Mouse (Mus musculus) gastrocnemius, postnatal 10 days (tissue): ENCODE measurements around the gene Olfm2. TPM values are rescaled to one million over a fixed set of nuclear protein-coding genes. Genes with fewer than 3 reads are reported as not detected.

Experiments used
- DNase-seq: peaks from one replicate; pipeline ENCODE4 v3.0.0; 2021; ENCODE audit warnings: mixed read lengths
- total RNA-seq, 2 experiments: library from RNA; stranded (reverse); gene quantifications; 2 replicates each; pipeline ENCODE4 v1.2.3; 2021

Gene Olfm2
- total RNA-seq, 2 experiments from 2014 or later = 0.52 TPM

GRCm38 (mm10) chr9:20745129-20745966 lies 801 bp downstream of the Olfm2 start:
- no peak for DNase-seq

- peak; percentile 39 for DNase-seq
Measured at GRCm38 (mm10) chr9:20743946-20744738, 2.0 kb downstream of the Olfm2 start.

GRCm38 (mm10) chr9:20740407-20740806 lies 5.7 kb downstream of the Olfm2 start:
- peak; percentile 82 for DNase-seq

- DNase-seq = no peak
Measured at GRCm38 (mm10) chr9:20738251-20738999, 7.7 kb downstream of the Olfm2 start.

GRCm38 (mm10) chr9:20737227-20737626 lies 8.9 kb downstream of the Olfm2 start:
- DNase-seq = no peak

GRCm38 (mm10) chr9:20734692-20735091 lies 11.5 kb downstream of the Olfm2 start:
- no peak for DNase-seq

- DNase-seq = no peak
Measured at GRCm38 (mm10) chr9:20731797-20732196, 14.4 kb downstream of the Olfm2 start.

- no peak for DNase-seq
Measured at GRCm38 (mm10) chr9:20729451-20729850, 16.7 kb downstream of the Olfm2 start.

- peak; percentile 69 for DNase-seq
Measured at GRCm38 (mm10) chr9:20727601-20728113, 18.5 kb downstream of the Olfm2 start.

- peak; percentile 18 for DNase-seq
Measured at GRCm38 (mm10) chr9:20726859-20727600, 19.1 kb downstream of the Olfm2 start.

GRCm38 (mm10) chr9:20726134-20726858 lies 19.9 kb downstream of the Olfm2 start:
- peak; percentile 13 for DNase-seq

GRCm38 (mm10) chr9:20721582-20721981 lies 24.6 kb downstream of the Olfm2 start:
- DNase-seq = no peak

GRCm38 (mm10) chr9:20715332-20715731 lies 30.8 kb downstream of the Olfm2 start:
- no peak for DNase-seq

GRCm38 (mm10) chr9:20713478-20713987 lies 32.6 kb downstream of the Olfm2 start:
- DNase-seq = no peak

- no peak for DNase-seq
Measured at GRCm38 (mm10) chr9:20712934-20713477, 33.1 kb downstream of the Olfm2 start.

- DNase-seq = no peak
Measured at GRCm38 (mm10) chr9:20710471-20710870, 35.7 kb downstream of the Olfm2 start.

GRCm38 (mm10) chr9:20705981-20706380 lies 40.2 kb downstream of the Olfm2 start:
- DNase-seq = no peak

- no peak for DNase-seq
Measured at GRCm38 (mm10) chr9:20705420-20705819, 40.7 kb downstream of the Olfm2 start.

- DNase-seq = peak; percentile 29
Measured at GRCm38 (mm10) chr9:20703832-20704380, 42.2 kb downstream of the Olfm2 start.

GRCm38 (mm10) chr9:20697466-20697865 lies 48.7 kb downstream of the Olfm2 start:
- DNase-seq = no peak
